Comparison of ENCODE assay signal across 8 mouse cellular contexts in genomic region chr1:158362292-158363101, GRCm38 (mm10). TPM values are rescaled to one million over a fixed set of nuclear protein-coding genes. Genes with fewer than 3 reads are reported as not detected.
DNase-seq lines count a peak whose midpoint lies in the region; ATAC-seq and TF ChIP-seq lines count a peak whose summit lies in the region.

No protein-coding gene starts in this region.

- peaks cover 11% of the 10 kb centered on the region for H3K4me1 ChIP-seq in heart, embryonic 13.5 days
- peaks cover 10% of the 10 kb centered on the region for H3K4me1 ChIP-seq in embryonic facial prominence, embryonic 15.5 days
- no peaks in the 10 kb centered on the region for H3K4me1 ChIP-seq in olfactory bulb, adult 2 months (ENCODE audit: control insufficient read depth, insufficient read depth, low read length)

- H3K36me3 ChIP-seq in heart, embryonic 13.5 days: no peaks in the 10 kb centered on the region
- no peaks in the 10 kb centered on the region for H3K36me3 ChIP-seq in embryonic facial prominence, embryonic 15.5 days

- WGBS in heart, embryonic 13.5 days: under 1% methylated on average over 33 of the region's 37 CpGs
- 2% methylated on average over 33 of the region's 37 CpGs for WGBS in embryonic facial prominence, embryonic 15.5 days
- WGBS in olfactory bulb, adult 2 months: under 1% methylated on average over 36 of the region's 37 CpGs

- DNase-seq in heart, adult 9 months (ENCODE audit: low spot score in 2 of 2): no peak
- peak; percentile 5 for DNase-seq in R1 (ENCODE audit: low read depth, low spot score)
- DNase-seq in left cerebral cortex, postnatal 25 days (ENCODE audit: low spot score in 2 of 2): peak; percentile 57 to 58
- DNase-seq in spleen, adult 12 weeks (ENCODE audit: low spot score): no peak
- no peak for DNase-seq in ovary, postnatal 14 days (ENCODE audit: low spot score)

- H3K9me3 ChIP-seq in heart, embryonic 13.5 days: no peaks in the 10 kb centered on the region
- H3K9me3 ChIP-seq in embryonic facial prominence, embryonic 15.5 days (replicated peaks): no peaks in the 10 kb centered on the region

- peak overlapping the region; percentile 73 for H3K4me2 ChIP-seq in heart, embryonic 13.5 days
- H3K4me2 ChIP-seq in embryonic facial prominence, embryonic 15.5 days (replicated peaks): peak overlapping the region; percentile 65

- peak overlapping the region; percentile 53 for H3K4me3 ChIP-seq in heart, embryonic 13.5 days
- H3K4me3 ChIP-seq in embryonic facial prominence, embryonic 15.5 days (replicated peaks): peak overlapping the region; percentile 39
- peak overlapping the region; percentile 58 for H3K4me3 ChIP-seq in olfactory bulb, adult 2 months (ENCODE audit: insufficient read depth, low read depth, low read length)

- ATAC-seq in heart, embryonic 13.5 days (ENCODE audit: extremely low read depth, insufficient number of reproducible peaks, low FRiP score, low TSS enrichment): 0 out of 2 replicates have a peak, but pooled peaks have one; percentile 14
- ATAC-seq in embryonic facial prominence, embryonic 15.5 days (ENCODE audit: insufficient number of reproducible peaks, low FRiP score, low TSS enrichment, low read depth): peak; percentile 54; the same call in 1 of the 2 replicates

- peak overlapping the region; percentile 66 for H3K9ac ChIP-seq in heart, embryonic 13.5 days
- no peak overlapping the region for H3K9ac ChIP-seq in embryonic facial prominence, embryonic 15.5 days

- TF ChIP-seq POLR2A in olfactory bulb, adult 2 months (IDR thresholded peaks at IDR 0.05; ENCODE audit: insufficient read depth, low read depth, low read length): peak; percentile 48; the same call in 1 of the 2 replicates

- TF ChIP-seq CTCF in olfactory bulb, adult 2 months (IDR thresholded peaks at IDR 0.05; ENCODE audit: insufficient read depth, low read depth, low read length): no peak

- H3K27ac ChIP-seq in heart, embryonic 13.5 days (replicated peaks): no peak overlapping the region
- no peak overlapping the region for H3K27ac ChIP-seq in embryonic facial prominence, embryonic 15.5 days (replicated peaks)
- H3K27ac ChIP-seq in olfactory bulb, adult 2 months (ENCODE audit: insufficient read depth, low read depth, low read length): peak overlapping the region; percentile 93

- H3K27me3 ChIP-seq in heart, embryonic 13.5 days (replicated peaks): peaks cover 54% of the 10 kb centered on the region
- peaks cover 27% of the 10 kb centered on the region for H3K27me3 ChIP-seq in embryonic facial prominence, embryonic 15.5 days

- intact Hi-C loops in left cerebral cortex, postnatal 25 days (cut with DNase I): loop anchor here (5.0 kb wide), 1 partner anchor 45 kb away; no protein-coding TSS in a partner anchor

RNA-seq across cellular contexts. Expression of gene Astn1, which starts 0.4 kb away (rescaled TPM):
- 1.0 and 1.3 TPM in 2 replicates for polyA plus RNA-seq in heart, embryonic 13.5 days (2015; fragmentation: Nextera tagmentation; extraction: Ambion mirVana)
- 0.88 and 1.7 TPM in 2 replicates for polyA plus RNA-seq in embryonic facial prominence, embryonic 15.5 days (2015; fragmentation: Nextera tagmentation; extraction: Ambion mirVana)
- total RNA-seq in left cerebral cortex, postnatal 25 days (2021): 100 to 1,000 TPM; 187 to 191 TPM
- polyA plus RNA-seq in olfactory bulb, adult 2 months (2012; ENCODE audit: insufficient read depth, insufficient read length, low replicate concordance, missing spikeins): 178 and 202 TPM in 2 replicates

RNA-seq across cellular contexts. Expression of gene Brinp2, which starts 6.4 kb away (rescaled TPM):
- 0.75 and 0.90 TPM in 2 replicates for polyA plus RNA-seq in heart, embryonic 13.5 days (2015; fragmentation: Nextera tagmentation; extraction: Ambion mirVana)
- 1.5 and 1.9 TPM in 2 replicates for polyA plus RNA-seq in embryonic facial prominence, embryonic 15.5 days (2015; fragmentation: Nextera tagmentation; extraction: Ambion mirVana)
- total RNA-seq in left cerebral cortex, postnatal 25 days (2021): 100 to 1,000 TPM; 118 to 134 TPM
- polyA plus RNA-seq in olfactory bulb, adult 2 months (2012; ENCODE audit: insufficient read depth, insufficient read length, low replicate concordance, missing spikeins): not detected in 2 replicates

Comparison
In these comparisons a context has a peak if more than half of its experiments do, and no peak if none do; other contexts are left out.
1. DNase-seq: peak in R1 (single experiment) and left cerebral cortex, postnatal 25 days (2 of 2); none in heart, adult 9 months (0 of 2), spleen, adult 12 weeks (single experiment) and ovary, postnatal 14 days (single experiment).
2. RNA of gene Astn1, which starts 0.4 kb away (polyA plus RNA-seq): 178 to 202 TPM in olfactory bulb, adult 2 months; 0.88 to 1.7 TPM in embryonic facial prominence, embryonic 15.5 days and 1.0 to 1.3 TPM in heart, embryonic 13.5 days; every median in the first group is over 10 times any median in the second.
3. Peak in every context shown above with its lines, with median percentiles within 50 percentile points of each other: H3K4me3 ChIP-seq.